Mouse (Mus musculus): Measurements from ENCODE around the gene Slc17a7. TPM values are rescaled to one million over a fixed set of nuclear protein-coding genes. Genes with fewer than 3 reads are reported as not detected.
A peak's percentile ranks its signal among the peaks of the same experiment; 100 is the strongest.

Gene Slc17a7
- polyA plus RNA-seq, 1 experiment from 2014 or later = 0.55 TPM

GRCm38 (mm10) chr7:45196176-45196535, 32.4 kb downstream of the Slc17a7 start:
- H3K27ac ChIP-seq = no peak overlapping the region
- no peak overlapping the region for H3K4me2 ChIP-seq
- H3K27me3 ChIP-seq = peaks cover 26% of the 10 kb centered on the region
- H3K9ac ChIP-seq = no peak overlapping the region
- H3K36me3 ChIP-seq = no peaks in the 10 kb centered on the region
- no peak for ATAC-seq (ENCODE audit: borderline replicate concordance, extremely low read depth, low FRiP score, low TSS enrichment)
- peaks cover 3% of the 10 kb centered on the region; the same call in 1 of the 2 replicates for H3K4me1 ChIP-seq
- H3K9me3 ChIP-seq = no peaks in the 10 kb centered on the region
- no peak overlapping the region for H3K4me3 ChIP-seq
- WGBS = 74% methylated on average over 4 of the region's 4 CpGs

- no peaks in the 10 kb centered on the region for H3K36me3 ChIP-seq
Observed at GRCm38 (mm10) chr7:45196994-45197393, 33.2 kb downstream of the Slc17a7 start.

GRCm38 (mm10) chr7:45198435-45198834, 34.7 kb downstream of the Slc17a7 start:
- no peak overlapping the region for H3K9ac ChIP-seq
- H3K36me3 ChIP-seq = no peaks in the 10 kb centered on the region
- H3K4me3 ChIP-seq = no peak overlapping the region
- H3K27ac ChIP-seq = no peak overlapping the region
- WGBS = 14% methylated on average over 5 of the region's 5 CpGs
- peaks cover 22% of the 10 kb centered on the region for H3K27me3 ChIP-seq
- ATAC-seq (ENCODE audit: borderline replicate concordance, extremely low read depth, low FRiP score, low TSS enrichment) = no peak
- H3K4me1 ChIP-seq = no peaks in the 10 kb centered on the region
- no peaks in the 10 kb centered on the region for H3K9me3 ChIP-seq
- no peak overlapping the region for H3K4me2 ChIP-seq

More at GRCm38 (mm10) chr7:45196994-45197393, 33.2 kb downstream of the Slc17a7 start:
- Histone ChIP-seq H3K4me3 (no peak overlapping the region), H3K9ac (no peak overlapping the region), H3K27ac (no peak overlapping the region), H3K27me3 (peaks cover 21% of the 10 kb centered on the region), H3K4me1 (no peaks in the 10 kb centered on the region), H3K4me2 (no peak overlapping the region), H3K9me3 (no peaks in the 10 kb centered on the region)
- 54% methylated on average over 5 of the region's 5 CpGs for WGBS
- ATAC-seq (ENCODE audit: borderline replicate concordance, extremely low read depth, low FRiP score, low TSS enrichment) = no peak

GRCm38 (mm10) chr7:45198961-45199360, 35.2 kb downstream of the Slc17a7 start:
- no peaks in the 10 kb centered on the region for H3K9me3 ChIP-seq
- no peak overlapping the region for H3K9ac ChIP-seq
- H3K4me1 ChIP-seq = no peaks in the 10 kb centered on the region
- H3K27ac ChIP-seq = no peak overlapping the region
- no peak overlapping the region for H3K4me3 ChIP-seq
- H3K4me2 ChIP-seq = no peak overlapping the region
- H3K36me3 ChIP-seq = no peaks in the 10 kb centered on the region
- H3K27me3 ChIP-seq = peaks cover 22% of the 10 kb centered on the region
- WGBS = 69% methylated on average over 11 of the region's 11 CpGs
- ATAC-seq (ENCODE audit: borderline replicate concordance, extremely low read depth, low FRiP score, low TSS enrichment) = no peak

- Histone ChIP-seq H3K4me1 (no peaks in the 10 kb centered on the region), H3K27me3 (peaks cover 7% of the 10 kb centered on the region; the same call in 1 of the 2 replicates), H3K27ac (no peak overlapping the region), H3K9me3 (no peaks in the 10 kb centered on the region), H3K9ac (no peak overlapping the region), H3K4me2 (no peak overlapping the region), H3K4me3 (no peak overlapping the region), H3K36me3 (no peaks in the 10 kb centered on the region)
- no peak for ATAC-seq (ENCODE audit: borderline replicate concordance, extremely low read depth, low FRiP score, low TSS enrichment)
- 32% methylated on average over 10 of the region's 10 CpGs for WGBS
Observed at GRCm38 (mm10) chr7:45202654-45203053, 38.9 kb downstream of the Slc17a7 start.

GRCm38 (mm10) chr7:45204380-45205143, 40.8 kb downstream of the Slc17a7 start, which contains the start of gene Ccdc155:
TSS of gene Ccdc155 (minus strand) at chr7:45204892.
- peaks cover 5% of the 10 kb centered on the region for H3K27me3 ChIP-seq
- H3K9ac ChIP-seq = peak within 1 kb of the TSS; percentile 26; the same call in 1 of the 2 replicates
- ATAC-seq (ENCODE audit: borderline replicate concordance, extremely low read depth, low FRiP score, low TSS enrichment) = peak; percentile 95
- H3K9me3 ChIP-seq = no peaks in the 10 kb centered on the region
- H3K4me3 ChIP-seq = peak within 1 kb of the TSS; percentile 49
- no peaks in the 10 kb centered on the region for H3K36me3 ChIP-seq
- WGBS = 7% methylated on average over 43 of the region's 44 CpGs
- H3K4me2 ChIP-seq = peak within 1 kb of the TSS; percentile 59
- H3K27ac ChIP-seq = no peak within 1 kb of the TSS
- no peaks in the 10 kb centered on the region for H3K4me1 ChIP-seq

GRCm38 (mm10) chr7:45208260-45208659, 44.5 kb downstream of the Slc17a7 start:
- no peak overlapping the region for H3K27ac ChIP-seq
- peaks cover 37% of the 10 kb centered on the region for H3K27me3 ChIP-seq
- no peak for ATAC-seq (ENCODE audit: borderline replicate concordance, extremely low read depth, low FRiP score, low TSS enrichment)
- H3K9me3 ChIP-seq = no peaks in the 10 kb centered on the region
- no peak overlapping the region for H3K9ac ChIP-seq
- H3K4me3 ChIP-seq = no peak overlapping the region
- no peaks in the 10 kb centered on the region for H3K36me3 ChIP-seq
- WGBS = 76% methylated on average over 6 of the region's 6 CpGs
- peaks cover 9% of the 10 kb centered on the region; the same call in 1 of the 2 replicates for H3K4me1 ChIP-seq
- H3K4me2 ChIP-seq = no peak overlapping the region

GRCm38 (mm10) chr7:45211070-45211469, 47.3 kb downstream of the Slc17a7 start:
- Histone ChIP-seq H3K9ac (no peak overlapping the region), H3K27ac (no peak overlapping the region), H3K4me1 (peaks cover 16% of the 10 kb centered on the region; the same call in 1 of the 2 replicates), H3K36me3 (no peaks in the 10 kb centered on the region), H3K9me3 (no peaks in the 10 kb centered on the region), H3K4me2 (no peak overlapping the region), H3K27me3 (peaks cover 35% of the 10 kb centered on the region), H3K4me3 (no peak overlapping the region)
- no peak for ATAC-seq (ENCODE audit: borderline replicate concordance, extremely low read depth, low FRiP score, low TSS enrichment)
- 45% methylated on average over 10 of the region's 10 CpGs for WGBS

- no peak for ATAC-seq (ENCODE audit: borderline replicate concordance, extremely low read depth, low FRiP score, low TSS enrichment)
- WGBS = 5% methylated on average over 17 of the region's 17 CpGs
- H3K27ac ChIP-seq = no peak within 1 kb of the TSS
- peaks cover 35% of the 10 kb centered on the region for H3K27me3 ChIP-seq
- no peaks in the 10 kb centered on the region for H3K9me3 ChIP-seq
- peak within 1 kb of the TSS; percentile 31 for H3K4me2 ChIP-seq
- peak within 1 kb of the TSS; percentile 6; the same call in 1 of the 2 replicates for H3K4me3 ChIP-seq
- H3K36me3 ChIP-seq = no peaks in the 10 kb centered on the region
- H3K4me1 ChIP-seq = peaks cover 18% of the 10 kb centered on the region
- H3K9ac ChIP-seq = no peak within 1 kb of the TSS
Observed at GRCm38 (mm10) chr7:45211851-45212251, 48.1 kb downstream of the Slc17a7 start, which contains the start of gene Dkkl1. TSS of gene Dkkl1 (minus strand) at chr7:45212147.

GRCm38 (mm10) chr7:45212356-45212755, 48.6 kb downstream of the Slc17a7 start:
- Histone ChIP-seq H3K36me3 (peaks cover 1% of the 10 kb centered on the region; the same call in 1 of the 2 replicates), H3K27ac (no peak overlapping the region), H3K27me3 (peaks cover 35% of the 10 kb centered on the region), H3K9ac (no peak overlapping the region), H3K4me2 (no peak overlapping the region), H3K9me3 (no peaks in the 10 kb centered on the region), H3K4me1 (peaks cover 23% of the 10 kb centered on the region), H3K4me3 (no peak overlapping the region)
- 72% methylated on average over 7 of the region's 7 CpGs for WGBS
- no peak for ATAC-seq (ENCODE audit: borderline replicate concordance, extremely low read depth, low FRiP score, low TSS enrichment)

- Histone ChIP-seq H3K4me1 (peaks cover 35% of the 10 kb centered on the region), H3K27me3 (peaks cover 35% of the 10 kb centered on the region), H3K27ac (no peak overlapping the region), H3K9ac (no peak overlapping the region), H3K4me3 (no peak overlapping the region), H3K4me2 (no peak overlapping the region), H3K36me3 (peaks cover 13% of the 10 kb centered on the region), H3K9me3 (no peaks in the 10 kb centered on the region)
- WGBS = 66% methylated on average over 5 of the region's 5 CpGs
- ATAC-seq (ENCODE audit: borderline replicate concordance, extremely low read depth, low FRiP score, low TSS enrichment) = no peak
Observed at GRCm38 (mm10) chr7:45213708-45214107, 50.0 kb downstream of the Slc17a7 start.

GRCm38 (mm10) chr7:45215673-45216441, 52.1 kb downstream of the Slc17a7 start, which contains the start of gene Tead2:
TSS of gene Tead2 (plus strand) at chr7:45215753.
- Histone ChIP-seq H3K27me3 (peaks cover 22% of the 10 kb centered on the region), H3K27ac (peak within 1 kb of the TSS; percentile 91), H3K9me3 (no peaks in the 10 kb centered on the region), H3K4me2 (peak within 1 kb of the TSS; percentile 79), H3K36me3 (peaks cover 33% of the 10 kb centered on the region), H3K4me3 (peak within 1 kb of the TSS; percentile 63), H3K9ac (peak within 1 kb of the TSS; percentile 90), H3K4me1 (peaks cover 39% of the 10 kb centered on the region)
- 2% methylated on average over 53 of the region's 55 CpGs for WGBS
- ATAC-seq (ENCODE audit: borderline replicate concordance, extremely low read depth, low FRiP score, low TSS enrichment) = peak; percentile 67
